Mouse (Mus musculus): Measurements from ENCODE around the gene Eloa.
"Not testable (repeated sequence)": the region's sequence is repeated elsewhere in the genome, so short reads cannot be mapped to it uniquely, and the experiment has no call there.

Gene Eloa

DNA sequence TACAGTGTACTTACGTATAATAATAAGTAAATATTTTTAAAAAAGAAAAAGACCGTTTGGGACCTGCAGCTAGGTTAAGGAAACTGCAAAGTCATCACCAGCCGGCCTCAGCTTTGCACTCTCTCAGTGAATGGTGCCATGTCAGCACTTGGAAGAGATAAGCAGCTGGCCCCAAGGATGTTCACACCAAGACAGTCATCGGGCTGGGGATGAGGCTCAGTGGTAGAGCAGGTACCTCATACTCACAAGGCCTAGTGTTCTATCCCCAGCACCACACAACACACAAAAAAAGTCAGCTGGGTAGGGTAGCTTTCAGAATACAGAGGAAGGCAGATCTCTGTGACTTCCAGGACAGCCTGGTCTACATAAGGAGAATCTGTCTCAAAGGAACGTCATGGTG lies 36.4 kb downstream of the Eloa start:
- DNase-seq (ENCODE audit: inconsistent ontology term), result no peak

GRCm38 (mm10) chr4:135984556-135984955 lies 37.0 kb downstream of the Eloa start:
- DNase-seq (ENCODE audit: inconsistent ontology term), result no peak

- DNase-seq (ENCODE audit: inconsistent ontology term), result no peak
These were observed 40.0 kb downstream of the Eloa start for GRCm38 (mm10) chr4:135981524-135982063.

- DNase-seq (ENCODE audit: inconsistent ontology term), result not testable (repeated sequence)
These were observed 41.3 kb downstream of the Eloa start for GRCm38 (mm10) chr4:135980223-135980622.

GRCm38 (mm10) chr4:135976146-135976545 lies 45.4 kb downstream of the Eloa start:
- DNase-seq (ENCODE audit: inconsistent ontology term), result no peak

- DNase-seq (ENCODE audit: inconsistent ontology term), result peak; percentile 79
These were observed 48.4 kb downstream of the Eloa start for GRCm38 (mm10) chr4:135972911-135973811.

DNA sequence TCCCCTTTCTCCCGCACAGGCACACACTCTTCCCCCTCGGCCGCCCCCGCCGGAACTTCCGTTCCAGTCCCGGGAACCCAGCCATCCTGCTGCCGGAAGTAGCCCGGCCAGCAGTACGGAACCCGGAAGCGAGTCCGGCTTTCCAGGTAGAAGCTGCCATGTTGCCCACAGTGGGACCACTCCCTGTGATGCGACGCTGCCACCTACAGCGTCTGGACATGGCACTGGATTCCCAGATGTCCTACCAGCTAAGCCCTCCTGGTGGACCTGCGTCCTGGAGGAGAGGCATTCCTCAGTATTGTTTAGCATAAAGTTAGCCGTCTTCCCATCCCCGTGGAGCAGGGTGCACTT lies 49.0 kb downstream of the Eloa start, which contains the start of gene Lypla2:
Gene Lypla2, minus strand, starts transcription at position 71 of the 351 bp plus-strand sequence.
- DNase-seq (ENCODE audit: inconsistent ontology term), result peak; percentile 82

DNA sequence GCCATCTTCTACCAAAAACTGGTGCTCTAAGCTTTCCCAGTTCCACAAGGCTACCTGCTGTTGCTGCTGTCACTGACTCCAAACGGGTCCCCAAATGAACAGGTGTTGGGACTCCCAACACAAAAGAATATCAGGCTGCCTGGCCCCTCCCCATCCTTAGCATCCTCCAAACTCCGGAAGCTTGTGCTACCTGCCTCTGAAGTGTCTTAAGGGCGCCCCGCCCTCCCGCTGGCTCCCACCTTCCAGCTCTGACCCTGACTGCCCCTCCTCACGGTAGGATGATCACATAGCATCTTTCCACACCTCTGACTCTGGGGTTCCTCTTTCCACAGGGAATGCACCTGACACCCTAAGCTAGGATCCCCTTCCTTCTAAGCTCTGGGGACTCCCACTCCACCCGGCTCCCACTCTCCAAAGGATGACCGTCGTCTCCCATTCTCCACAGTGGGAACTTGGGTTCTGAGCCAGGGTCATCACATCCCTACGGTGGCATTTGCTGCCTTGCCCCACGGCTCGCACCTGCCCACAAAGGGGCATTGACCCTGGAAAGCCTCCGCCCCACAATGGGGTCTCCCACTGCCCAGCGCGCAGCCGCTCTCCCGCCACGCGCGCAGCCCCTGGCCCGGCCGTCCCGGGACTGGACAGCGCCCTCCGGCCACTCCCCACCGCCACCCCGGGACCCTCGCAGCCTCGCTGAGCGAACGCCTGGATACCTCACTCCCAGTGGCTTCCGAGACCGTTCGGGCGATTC lies 49.6 kb downstream of the Eloa start:
- no peak for DNase-seq (ENCODE audit: inconsistent ontology term)

GRCm38 (mm10) chr4:135970585-135970984 lies 51.0 kb downstream of the Eloa start:
- no peak for DNase-seq (ENCODE audit: inconsistent ontology term)

- DNase-seq (ENCODE audit: inconsistent ontology term), result no peak
These were observed 52.4 kb downstream of the Eloa start for GRCm38 (mm10) chr4:135969070-135969750.

- DNase-seq (ENCODE audit: inconsistent ontology term), result no peak
These were observed 53.2 kb downstream of the Eloa start for GRCm38 (mm10) chr4:135968271-135968869.

DNA sequence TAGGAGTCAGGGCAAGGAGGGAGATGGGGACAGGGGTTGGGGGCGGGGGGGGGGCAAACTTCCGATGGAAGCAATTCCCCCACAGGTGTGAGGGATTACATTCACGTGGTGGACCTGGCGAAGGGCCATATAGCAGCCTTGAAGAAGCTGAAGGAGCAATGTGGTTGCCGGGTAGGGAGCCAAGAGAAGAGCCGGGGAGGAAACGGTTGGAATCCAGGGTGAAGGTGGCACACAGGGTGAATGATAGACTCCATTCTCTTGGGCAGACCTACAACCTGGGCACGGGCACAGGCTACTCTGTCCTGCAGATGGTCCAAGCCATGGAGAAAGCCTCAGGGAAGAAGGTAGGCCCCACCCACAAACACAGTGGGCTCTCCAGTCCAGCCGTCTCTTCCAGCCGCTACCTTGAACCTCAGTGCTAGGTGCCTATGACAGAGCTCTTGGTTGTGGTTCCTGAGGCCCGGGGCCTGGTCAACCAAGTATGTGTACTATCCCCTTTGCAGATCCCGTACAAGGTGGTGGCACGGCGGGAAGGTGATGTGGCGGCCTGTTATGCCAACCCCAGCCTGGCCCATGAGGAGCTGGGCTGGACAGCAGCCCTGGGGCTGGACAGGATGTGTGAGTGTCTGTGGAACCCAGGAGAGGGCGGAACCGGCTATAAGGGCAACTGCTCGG lies 54.3 kb downstream of the Eloa start:
- DNase-seq (ENCODE audit: inconsistent ontology term), result no peak

GRCm38 (mm10) chr4:135966283-135966682 lies 55.3 kb downstream of the Eloa start:
- no peak for DNase-seq (ENCODE audit: inconsistent ontology term)

DNA sequence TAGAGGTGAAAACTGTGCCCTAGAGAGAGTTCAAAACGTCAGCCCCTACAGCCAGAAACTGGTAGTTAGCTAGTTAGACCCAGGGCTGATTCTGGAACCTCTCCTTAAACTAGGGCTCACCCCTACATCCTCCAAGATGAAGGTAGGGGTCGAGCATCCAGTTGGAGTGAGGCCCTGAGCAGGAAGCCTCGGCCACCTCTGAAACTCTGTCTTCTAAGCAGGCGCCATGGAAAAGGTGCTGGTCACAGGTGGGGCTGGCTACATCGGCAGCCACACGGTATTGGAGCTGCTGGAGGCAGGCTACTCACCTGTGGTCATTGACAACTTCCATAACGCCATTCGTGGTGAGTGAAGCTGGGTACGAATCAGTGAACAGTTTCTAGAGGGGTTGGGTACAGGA lies 56.5 kb downstream of the Eloa start:
- DNase-seq (ENCODE audit: inconsistent ontology term), result no peak

DNA sequence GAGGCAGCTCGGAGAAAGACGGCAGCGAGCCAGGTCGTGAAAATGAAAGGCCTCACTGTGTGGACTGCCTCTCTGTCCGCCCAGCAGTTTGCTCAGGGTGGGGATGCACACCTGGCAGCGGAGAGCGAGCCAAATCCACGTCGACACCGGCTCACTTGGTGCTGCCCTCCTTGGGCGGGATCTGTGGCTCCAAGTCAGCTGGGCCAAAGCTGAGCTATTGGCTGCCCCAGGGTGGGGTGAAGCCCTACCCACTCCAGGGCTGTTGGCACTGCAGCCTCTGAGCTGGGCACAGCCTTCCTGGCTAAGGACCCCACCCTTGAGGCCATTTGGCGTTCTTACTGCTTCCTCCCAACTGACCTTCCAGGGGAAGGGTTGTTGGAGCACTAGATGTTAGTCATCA lies 57.1 kb downstream of the Eloa start:
- peak; percentile 78 for DNase-seq (ENCODE audit: inconsistent ontology term)

DNA sequence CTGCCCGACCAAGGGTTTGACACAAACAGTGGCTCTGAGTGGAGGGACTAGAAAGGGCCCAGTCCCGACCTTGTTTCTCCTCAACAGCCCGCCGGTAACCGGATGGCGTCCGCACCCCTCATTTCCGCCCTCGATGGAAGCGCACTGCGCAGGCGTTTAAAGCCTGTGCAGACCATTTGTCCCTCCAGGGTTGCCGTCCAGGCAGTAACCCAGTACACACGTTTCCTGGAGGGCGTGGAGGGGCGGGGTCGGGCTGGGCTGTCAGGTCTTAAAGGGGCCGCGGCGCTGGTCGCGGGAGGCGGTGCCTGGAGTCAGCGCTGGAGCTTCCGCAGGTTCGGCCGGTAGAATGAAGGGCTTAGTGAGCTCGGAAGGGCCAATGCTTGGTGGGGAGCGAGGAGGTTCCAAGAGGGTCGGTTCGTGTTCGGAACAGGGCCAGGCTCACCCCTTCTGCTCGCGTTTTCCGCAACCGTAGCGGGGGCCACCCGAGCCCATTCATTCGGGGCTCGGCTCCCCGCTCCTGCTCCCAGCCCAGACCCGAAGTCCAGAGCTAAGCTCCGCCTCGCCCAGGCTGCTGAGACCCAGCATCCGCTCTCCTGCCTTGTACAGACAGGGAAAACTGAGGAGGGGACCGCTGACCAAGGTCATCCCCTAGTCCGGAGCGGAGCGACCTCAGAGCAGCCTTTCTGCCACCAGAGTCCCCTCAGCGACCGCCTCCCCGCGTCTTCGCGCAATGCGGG lies 57.9 kb downstream of the Eloa start, which contains the start of gene Gale:
Gene Gale, plus strand, starts transcription at position 271 of the 737 bp plus-strand sequence.
- peak; percentile 98 for DNase-seq (ENCODE audit: inconsistent ontology term)

GRCm38 (mm10) chr4:135962946-135963345 lies 58.6 kb downstream of the Eloa start:
- peak; percentile 59 for DNase-seq (ENCODE audit: inconsistent ontology term)

- no peak for DNase-seq (ENCODE audit: inconsistent ontology term)
These were observed 59.4 kb downstream of the Eloa start for GRCm38 (mm10) chr4:135962198-135962597.

GRCm38 (mm10) chr4:135961709-135962108 lies 59.9 kb downstream of the Eloa start:
- DNase-seq (ENCODE audit: inconsistent ontology term), result no peak

DNA sequence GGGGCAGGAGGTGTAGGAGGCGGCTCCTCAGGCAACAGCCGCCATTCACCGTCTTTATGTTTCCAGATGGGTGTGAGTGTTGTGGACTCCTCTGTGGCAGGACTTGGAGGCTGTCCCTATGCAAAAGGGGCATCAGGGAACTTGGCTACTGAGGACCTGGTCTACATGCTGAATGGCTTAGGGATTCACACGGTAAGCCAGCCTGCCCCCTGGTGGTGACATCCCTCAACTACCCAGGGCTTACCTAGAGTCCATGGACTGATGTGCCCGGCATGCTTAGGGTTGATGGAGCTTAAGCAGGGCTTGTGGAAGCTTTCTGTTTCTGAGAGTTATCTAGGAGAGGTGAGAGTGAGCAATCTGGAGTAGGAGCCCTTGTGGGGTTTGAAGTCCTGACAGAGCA lies 60.8 kb downstream of the Eloa start:
- peak; percentile 88 for DNase-seq (ENCODE audit: inconsistent ontology term)
